Mouse (Mus musculus) CD4-positive, CD25-positive, alpha-beta regulatory T cell, adult 9 weeks (primary cell): ENCODE data around the gene 6030408B16Rik. TPM values are rescaled to one million over a fixed set of nuclear protein-coding genes. Genes with fewer than 3 reads are reported as not detected.

ENCODE experiments used
- polyA plus RNA-seq: library from polyadenylated mRNA; unstranded; fragments of 100-300 nt; shearing (Covaris generic); gene quantifications from one replicate; pipeline ENCODE4 v1.2.1, GENCODE M21; 2017

Gene 6030408B16Rik
- 0.40 TPM for polyA plus RNA-seq

DNA sequence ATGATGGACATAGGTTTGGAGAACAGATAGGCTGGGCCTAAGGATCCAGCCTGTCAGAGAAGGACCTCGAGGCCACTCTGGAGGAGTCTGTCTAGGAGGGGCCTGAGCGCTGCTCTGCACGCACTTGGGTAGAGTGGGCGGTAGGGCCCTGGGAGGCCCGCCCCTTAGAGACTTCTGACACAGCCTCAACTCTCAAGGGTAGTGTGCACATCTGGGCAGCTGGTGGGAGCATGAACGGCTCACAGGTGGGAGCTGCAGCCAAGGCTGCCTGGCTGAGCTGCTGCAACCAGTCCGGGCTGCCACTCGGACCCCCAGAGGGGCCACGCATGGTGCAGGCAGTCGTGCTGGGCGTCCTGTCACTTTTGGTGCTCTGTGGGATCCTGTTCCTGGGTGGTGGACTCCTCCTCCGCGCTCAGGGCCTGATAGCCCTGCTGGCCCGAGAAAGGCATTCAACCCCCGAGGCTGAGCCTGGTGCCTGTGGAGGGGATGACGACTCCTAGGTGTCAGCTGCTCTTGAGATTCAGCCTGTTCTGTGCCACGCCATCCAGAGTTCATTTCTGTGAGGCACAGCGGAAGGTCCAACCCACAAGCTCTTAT, at the start of gene 6030408B16Rik:
6030408B16Rik (plus strand) TSS at position 188 of the 597 bp plus-strand sequence.

DNA sequence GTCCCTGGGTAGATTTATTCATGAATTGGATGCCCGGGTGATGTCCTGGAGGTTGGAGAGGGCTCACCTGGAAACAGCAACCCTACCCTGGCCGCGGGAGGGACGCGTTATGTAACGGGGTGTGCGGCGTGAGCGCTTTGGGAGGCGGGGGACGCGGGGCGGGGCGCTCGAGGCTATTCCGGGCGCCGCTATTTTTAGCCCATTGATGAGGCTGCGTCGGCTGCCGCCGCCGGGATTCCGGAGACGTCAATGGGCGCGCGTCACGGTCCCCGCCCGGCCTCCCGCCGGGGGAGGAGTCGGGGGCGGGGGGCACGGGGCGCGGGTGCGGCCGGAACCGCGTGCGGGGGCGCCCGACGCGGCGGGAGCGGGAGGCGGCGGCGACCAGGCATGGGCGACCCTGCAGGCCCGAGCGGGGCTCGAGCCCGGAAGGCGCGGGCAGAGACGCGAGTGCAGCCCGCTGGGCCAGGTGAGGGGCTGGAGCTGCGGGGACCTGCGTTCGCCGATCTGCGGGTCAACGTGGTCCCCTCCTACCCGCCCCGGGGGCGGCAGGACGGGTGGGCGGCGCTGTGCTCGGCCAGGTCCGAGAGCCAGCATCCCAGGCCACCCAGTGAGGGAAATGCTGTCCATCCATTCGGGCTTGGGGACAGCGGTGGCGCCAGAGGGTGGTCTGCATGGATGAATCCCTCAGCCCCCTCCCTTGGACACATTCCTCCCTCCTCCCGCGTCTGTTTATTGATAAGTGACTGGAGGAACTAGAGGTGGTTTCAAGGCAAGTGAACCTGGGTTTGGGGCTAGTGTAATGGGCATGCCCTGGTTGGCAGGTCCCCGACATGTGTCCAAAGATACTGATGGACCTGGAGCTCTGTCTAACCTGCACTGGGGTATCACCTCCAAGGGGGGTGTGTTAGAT, 38.9 kb upstream of the 6030408B16Rik start, which contains the start of gene Nr4a1:
Nr4a1 (plus strand) TSS at position 384 of the 910 bp plus-strand sequence.

DNA sequence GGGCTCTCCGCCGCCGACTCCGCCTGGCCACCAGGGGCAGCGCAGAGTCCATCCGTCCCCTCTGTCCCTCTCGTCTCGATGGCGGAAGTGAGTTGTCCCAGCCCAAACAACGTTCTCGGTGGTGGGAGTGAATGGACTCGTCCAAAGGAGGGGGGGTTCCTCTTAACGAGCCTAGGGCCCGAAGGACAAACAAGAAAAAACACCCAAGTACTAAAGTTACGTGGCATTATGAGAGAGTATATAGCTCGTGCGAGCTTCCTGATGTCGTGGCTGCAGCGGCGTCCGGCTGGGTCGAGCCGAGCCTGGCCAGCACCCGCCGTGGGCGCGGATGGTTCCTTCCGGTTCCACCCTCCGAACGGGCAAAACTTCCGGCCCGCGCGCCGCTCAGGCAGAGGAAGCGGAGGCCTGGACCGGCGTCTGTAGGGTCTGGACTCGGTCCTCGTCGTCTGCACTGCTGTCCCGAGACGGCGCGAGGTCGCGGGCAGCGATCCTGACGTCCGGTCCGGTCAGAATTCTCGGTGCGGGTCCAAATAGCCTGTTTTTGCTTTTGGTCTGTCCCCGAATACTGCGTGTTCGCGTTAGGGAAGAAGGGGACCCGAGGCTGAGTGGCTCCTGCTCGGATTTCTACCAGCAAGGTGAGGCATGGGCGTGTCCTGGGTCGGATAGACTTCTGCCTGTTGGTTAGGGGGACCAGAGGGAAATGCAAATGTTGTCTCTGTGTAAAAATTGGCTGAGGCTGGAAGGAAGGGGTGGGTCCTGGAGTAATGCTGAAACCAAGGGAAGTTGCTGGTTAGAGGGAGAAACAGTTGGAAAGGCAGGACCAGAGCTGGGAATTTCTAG, 8.9 kb upstream of the 6030408B16Rik start, which contains the start of gene Atg101:
Atg101 (plus strand) TSS at position 362 of the 840 bp plus-strand sequence.

Other genes starting within 250 kb of the 6030408B16Rik start
- not detected for gene Gm47841, start 245.8 kb upstream of the 6030408B16Rik start, polyA plus RNA-seq
- not detected for gene Fignl2, start 214.6 kb upstream of the 6030408B16Rik start, polyA plus RNA-seq
- gene Ankrd33, start 177.5 kb upstream of the 6030408B16Rik start, polyA plus RNA-seq: not detected
- gene Acvrl1, start 164.7 kb upstream of the 6030408B16Rik start, polyA plus RNA-seq: 10.1 TPM
- gene Acvr1b, start 119.1 kb upstream of the 6030408B16Rik start, polyA plus RNA-seq: 2.9 TPM
- 0.26 TPM for gene Grasp, start 69.0 kb upstream of the 6030408B16Rik start, polyA plus RNA-seq
- gene Nr4a1, start 38.9 kb upstream of the 6030408B16Rik start, polyA plus RNA-seq: 116 TPM
- 96.9 TPM for gene Atg101, start 8.9 kb upstream of the 6030408B16Rik start, polyA plus RNA-seq
- not detected for gene Krt80, start 77.0 kb downstream of the 6030408B16Rik start, polyA plus RNA-seq
- not detected for gene Krt7, start 117.8 kb downstream of the 6030408B16Rik start, polyA plus RNA-seq
- 0.37 TPM for gene Krt87, start 145.6 kb downstream of the 6030408B16Rik start, polyA plus RNA-seq
- not detected for gene Krt88, start 154.5 kb downstream of the 6030408B16Rik start, polyA plus RNA-seq
- not detected for gene Krt81, start 170.5 kb downstream of the 6030408B16Rik start, polyA plus RNA-seq
- gene Krt86, start 180.3 kb downstream of the 6030408B16Rik start, polyA plus RNA-seq: not detected
- gene Krt83, start 198.3 kb downstream of the 6030408B16Rik start, polyA plus RNA-seq: 4.1 TPM
- not detected for gene Gm49425, start 224.0 kb downstream of the 6030408B16Rik start, polyA plus RNA-seq
- not detected for gene Krt84, start 239.6 kb downstream of the 6030408B16Rik start, polyA plus RNA-seq